Mouse (Mus musculus) heart, embryonic 13.5 days (tissue): ENCODE data around the gene Myt1l. TPM values are rescaled to one million over a fixed set of nuclear protein-coding genes. Genes with fewer than 3 reads are reported as not detected.

Experiments
- ATAC-seq: fragments of 200-750 bp; cut with Nextera tagmentation; 2 replicates; pipeline ENCODE4 v1.8.0; 2017; ENCODE audit warnings: moderate TSS enrichment; ENCODE audit not compliant: insufficient number of reproducible peaks, low FRiP score, low TSS enrichment; ENCODE audit errors: extremely low read depth
- H3K27ac ChIP-seq: fragments of 300-500 bp; sonication (generic); replicated peaks from 2 replicates; pipeline ENCODE4 v1.5.1; 2015; ENCODE audit warnings: moderate library complexity, mild to moderate bottlenecking, inconsistent platforms
- H3K27me3 ChIP-seq: fragments of 300-500 bp; sonication (generic); replicated peaks from 2 replicates; pipeline ENCODE4 v1.6.1; 2015; ENCODE audit warnings: mild to moderate bottlenecking, inconsistent platforms
- H3K36me3 ChIP-seq: fragments of 300-500 bp; sonication (generic); 2 replicates; pipeline ENCODE4 v1.6.1; 2015; ENCODE audit warnings: mild to moderate bottlenecking, inconsistent platforms
- H3K4me1 ChIP-seq: fragments of 300-500 bp; sonication (generic); 2 replicates; pipeline ENCODE4 v1.6.1; 2015; ENCODE audit warnings: inconsistent platforms
- H3K4me2 ChIP-seq: fragments of 300-500 bp; sonication (generic); 2 replicates; pipeline ENCODE4 v1.6.1; 2015; ENCODE audit warnings: inconsistent platforms, mild to moderate bottlenecking, moderate library complexity
- H3K4me3 ChIP-seq: fragments of 300-500 bp; sonication (generic); 2 replicates; pipeline ENCODE4 v1.5.1; 2015; ENCODE audit warnings: moderate library complexity, mild to moderate bottlenecking, inconsistent platforms
- H3K9ac ChIP-seq: fragments of 300-500 bp; sonication (generic); 2 replicates; pipeline ENCODE4 v1.6.1; 2015; ENCODE audit warnings: inconsistent platforms, mild to moderate bottlenecking, moderate library complexity
- H3K9me3 ChIP-seq: fragments of 300-500 bp; sonication (generic); 2 replicates; pipeline ENCODE4 v1.6.1; 2016; ENCODE audit warnings: inconsistent platforms
- WGBS: fragments of 180-500 bp; shearing (Covaris S2); methylation state at CpG from one replicate; pipeline ENCODE4 v1.1.7; 2015; ENCODE audit warnings: mixed read lengths; 5-methylcytosine and 5-hydroxymethylcytosine counted together
- polyA plus RNA-seq: library from polyadenylated mRNA; unstranded; fragments of >200 nt; fragmentation: Nextera tagmentation; extraction: Ambion mirVana; gene quantifications from 2 replicates; pipeline ENCODE4 v1.2.1, GENCODE M21; 2015

Gene Myt1l
- polyA plus RNA-seq, 1 experiment from 2014 or later = 0.25 TPM

DNA sequence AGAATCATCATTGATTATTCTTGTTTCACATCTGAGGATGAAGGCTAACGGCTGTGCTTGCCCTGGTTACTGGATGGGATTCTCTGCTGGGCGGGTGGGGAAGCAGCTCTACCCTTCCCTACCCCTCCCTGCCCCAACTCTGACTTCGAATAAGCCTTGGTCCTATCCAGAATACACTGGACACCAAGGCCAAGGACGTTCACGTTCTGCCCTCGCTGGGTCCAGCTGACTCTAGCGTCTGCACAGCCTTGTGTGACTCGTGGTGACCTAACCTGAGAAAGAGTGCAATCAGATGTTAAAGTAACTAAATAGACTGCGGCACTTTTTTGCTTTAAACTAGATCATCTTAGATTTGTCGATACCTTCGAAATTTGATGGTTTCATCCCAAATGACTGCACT is 393.3 kb downstream of the Myt1l start:
- Histone ChIP-seq H3K4me1 (no peaks in the 10 kb centered on the region), H3K36me3 (no peaks in the 10 kb centered on the region), H3K4me2 (no peak overlapping the region), H3K27me3 (peaks cover 7% of the 10 kb centered on the region; the same call in 1 of the 2 replicates), H3K4me3 (no peak overlapping the region), H3K9me3 (no peaks in the 10 kb centered on the region), H3K27ac (no peak overlapping the region), H3K9ac (no peak overlapping the region)
- WGBS = 76% methylated on average over 11 of the region's 11 CpGs
- no peak for ATAC-seq

GRCm38 (mm10) chr12:29926896-29927295 is 398.7 kb downstream of the Myt1l start:
- Histone ChIP-seq H3K36me3 (no peaks in the 10 kb centered on the region), H3K27me3 (peaks cover 7% of the 10 kb centered on the region; the same call in 1 of the 2 replicates), H3K4me1 (peaks cover 15% of the 10 kb centered on the region), H3K27ac (no peak overlapping the region), H3K4me2 (no peak overlapping the region), H3K9ac (no peak overlapping the region), H3K4me3 (no peak overlapping the region), H3K9me3 (no peaks in the 10 kb centered on the region)
- 37% methylated on average over 3 of the region's 3 CpGs for WGBS
- no peak for ATAC-seq

DNA sequence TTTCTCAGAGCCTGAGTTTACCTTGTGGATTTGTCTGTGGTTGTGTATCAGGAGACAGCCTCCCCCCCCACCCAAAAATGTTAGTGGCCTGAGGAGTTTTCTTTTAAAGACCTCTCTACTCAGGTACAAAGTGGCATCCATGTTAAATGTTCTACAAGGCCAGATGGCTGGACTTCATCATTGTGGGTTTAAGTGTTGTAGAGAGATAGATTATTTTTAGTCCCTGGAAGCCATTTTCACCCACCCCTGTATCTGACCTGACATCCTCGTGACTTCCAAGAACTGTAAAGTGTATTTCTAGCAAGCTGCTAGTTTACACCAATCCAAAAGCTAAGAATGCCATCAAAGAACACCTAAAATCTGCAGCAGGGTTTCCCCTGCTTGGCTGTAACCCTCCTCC is 402.4 kb downstream of the Myt1l start:
- H3K27ac ChIP-seq = 0 out of 2 replicates have a peak overlapping the region, but pooled peaks have one; percentile 21

DNA sequence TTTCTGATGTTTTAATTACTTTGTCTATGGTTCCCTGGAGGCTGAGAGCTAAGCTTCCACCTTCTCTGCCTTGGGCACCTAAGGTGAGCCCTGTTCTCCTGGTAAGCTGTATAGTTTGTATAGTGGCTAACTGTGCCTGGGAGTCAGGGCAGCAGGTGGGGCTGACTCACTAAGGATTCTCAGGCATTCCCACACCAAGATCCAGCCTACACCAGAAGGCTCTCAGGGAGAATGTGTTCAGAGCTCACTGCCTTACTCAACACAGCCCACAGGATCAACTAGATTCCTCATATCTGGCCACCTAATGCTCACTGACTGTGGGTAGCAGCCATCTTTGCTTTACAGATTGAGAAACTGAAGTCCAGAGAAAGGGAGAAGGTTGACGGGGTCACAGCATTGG is 404.8 kb downstream of the Myt1l start:
- WGBS = 100% methylated on average over 1 of the region's 1 CpGs
- Histone ChIP-seq H3K4me1 (peaks cover 36% of the 10 kb centered on the region), H3K4me3 (no peak overlapping the region), H3K27ac (no peak overlapping the region), H3K4me2 (no peak overlapping the region), H3K9me3 (no peaks in the 10 kb centered on the region), H3K27me3 (no peaks in the 10 kb centered on the region), H3K9ac (no peak overlapping the region), H3K36me3 (no peaks in the 10 kb centered on the region)
- ATAC-seq = no peak

More for the DNA sequence above, 402.4 kb downstream of the Myt1l start:
- H3K9me3 ChIP-seq = no peaks in the 10 kb centered on the region
- H3K36me3 ChIP-seq = no peaks in the 10 kb centered on the region
- H3K9ac ChIP-seq = no peak overlapping the region
- no peak for ATAC-seq
- WGBS = 24% methylated on average over 1 of the region's 1 CpGs
- peaks cover 27% of the 10 kb centered on the region for H3K4me1 ChIP-seq
- H3K4me3 ChIP-seq = no peak overlapping the region
- H3K4me2 ChIP-seq = no peak overlapping the region
- 0 out of 2 replicates have a peak, but pooled peaks cover 7% of the 10 kb centered on the region for H3K27me3 ChIP-seq

DNA sequence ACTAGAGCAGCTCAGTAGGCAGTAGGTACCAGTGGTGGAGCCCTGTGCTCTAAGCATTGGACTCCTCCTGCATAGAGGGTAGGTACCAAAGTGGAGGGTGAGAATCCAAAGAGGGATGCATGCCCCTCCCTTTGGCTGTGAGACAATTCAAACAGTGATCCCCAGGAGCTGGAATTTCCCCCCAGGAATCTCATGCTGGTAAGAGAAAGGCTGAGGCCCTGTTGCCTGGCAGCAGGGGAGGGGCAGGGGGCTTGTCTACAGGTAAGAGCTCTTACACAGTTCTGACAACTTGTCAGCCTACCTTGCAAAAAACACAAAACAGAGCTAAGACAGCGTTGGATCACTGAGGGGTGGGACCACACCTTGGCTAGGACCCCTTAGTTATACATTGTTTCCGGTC is 405.3 kb downstream of the Myt1l start:
- ATAC-seq = no peak
- Histone ChIP-seq H3K4me1 (peaks cover 36% of the 10 kb centered on the region), H3K9ac (no peak overlapping the region), H3K4me3 (no peak overlapping the region), H3K9me3 (no peaks in the 10 kb centered on the region), H3K27ac (no peak overlapping the region), H3K36me3 (no peaks in the 10 kb centered on the region), H3K4me2 (no peak overlapping the region), H3K27me3 (no peaks in the 10 kb centered on the region)
- 80% methylated on average over 2 of the region's 2 CpGs for WGBS

- H3K27ac ChIP-seq = no peak overlapping the region
- no peak overlapping the region for H3K9ac ChIP-seq
- no peaks in the 10 kb centered on the region for H3K36me3 ChIP-seq
- H3K4me2 ChIP-seq = no peak overlapping the region
- 65% methylated on average over 8 of the region's 8 CpGs for WGBS
- H3K4me1 ChIP-seq = peaks cover 39% of the 10 kb centered on the region
- H3K4me3 ChIP-seq = no peak overlapping the region
- no peaks in the 10 kb centered on the region for H3K9me3 ChIP-seq
- H3K27me3 ChIP-seq = no peaks in the 10 kb centered on the region
- no peak for ATAC-seq
Measured at GRCm38 (mm10) chr12:29934120-29934581, 406.0 kb downstream of the Myt1l start.

DNA sequence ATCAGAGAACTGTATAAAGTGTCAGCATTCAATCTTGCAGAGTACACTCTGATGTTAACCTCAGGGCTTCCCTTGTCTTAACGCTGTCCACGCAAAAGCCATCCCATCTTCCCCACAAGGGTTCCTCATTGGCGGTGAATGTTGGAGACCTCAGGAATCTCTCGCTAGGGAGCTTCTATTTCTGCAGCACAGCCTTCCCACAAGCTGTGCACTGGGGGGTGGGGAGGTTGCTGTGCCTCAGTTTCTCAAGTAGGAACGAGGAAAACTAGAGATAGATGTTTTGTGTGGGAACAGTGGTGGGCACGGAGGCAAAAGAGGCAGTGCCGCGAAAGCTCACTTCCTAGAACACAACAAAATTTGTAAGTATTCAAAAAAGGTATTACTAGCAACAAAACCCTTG is 409.1 kb downstream of the Myt1l start, which contains the start of gene Pxdn:
Gene Pxdn, plus strand, starts transcription at position 301 of the 400 bp plus-strand sequence.
- Histone ChIP-seq H3K4me3 (peak within 1 kb of the TSS; percentile 88), H3K27me3 (no peaks in the 10 kb centered on the region), H3K27ac (peak within 1 kb of the TSS; percentile 93), H3K36me3 (no peaks in the 10 kb centered on the region), H3K9ac (peak within 1 kb of the TSS; percentile 96), H3K4me2 (peak within 1 kb of the TSS; percentile 85), H3K9me3 (no peaks in the 10 kb centered on the region), H3K4me1 (peaks cover 54% of the 10 kb centered on the region)
- ATAC-seq = no peak
- 39% methylated on average over 8 of the region's 8 CpGs for WGBS

DNA sequence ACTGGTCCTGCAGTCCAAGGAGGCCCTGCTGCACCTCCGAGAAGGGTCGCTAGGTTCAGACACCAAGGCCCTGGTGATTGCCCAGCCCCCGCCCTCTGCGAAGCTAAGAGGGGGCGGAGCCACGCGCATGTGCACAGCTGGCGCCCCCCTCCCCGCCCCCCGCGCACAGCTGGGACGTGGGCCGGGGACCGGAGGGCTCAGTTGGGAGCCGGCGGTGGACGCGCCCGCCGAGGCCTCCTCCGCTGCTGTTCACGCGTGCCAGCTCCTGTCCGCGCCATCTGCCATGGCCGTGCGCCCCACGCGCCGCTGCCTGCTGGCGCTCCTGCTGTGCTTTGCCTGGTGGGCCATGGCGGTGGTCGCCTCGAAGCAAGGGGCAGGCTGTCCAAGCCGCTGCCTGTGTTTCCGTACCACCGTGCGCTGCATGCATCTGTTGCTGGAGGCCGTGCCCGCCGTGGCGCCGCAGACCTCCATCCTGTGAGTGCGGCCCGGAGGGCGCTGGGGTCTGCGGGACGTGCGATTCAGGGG is 409.7 kb downstream of the Myt1l start:
- peak; percentile 73 for ATAC-seq
- no peaks in the 10 kb centered on the region for H3K9me3 ChIP-seq
- H3K27me3 ChIP-seq = no peaks in the 10 kb centered on the region
- H3K36me3 ChIP-seq = no peaks in the 10 kb centered on the region
- H3K4me3 ChIP-seq = peak overlapping the region; percentile 88
- peak overlapping the region; percentile 85 for H3K4me2 ChIP-seq
- peaks cover 56% of the 10 kb centered on the region for H3K4me1 ChIP-seq
- peak overlapping the region; percentile 96 for H3K9ac ChIP-seq
- peak overlapping the region; percentile 93 for H3K27ac ChIP-seq
- under 1% methylated on average over 42 of the region's 49 CpGs for whole genome bisulfite sequencing

DNA sequence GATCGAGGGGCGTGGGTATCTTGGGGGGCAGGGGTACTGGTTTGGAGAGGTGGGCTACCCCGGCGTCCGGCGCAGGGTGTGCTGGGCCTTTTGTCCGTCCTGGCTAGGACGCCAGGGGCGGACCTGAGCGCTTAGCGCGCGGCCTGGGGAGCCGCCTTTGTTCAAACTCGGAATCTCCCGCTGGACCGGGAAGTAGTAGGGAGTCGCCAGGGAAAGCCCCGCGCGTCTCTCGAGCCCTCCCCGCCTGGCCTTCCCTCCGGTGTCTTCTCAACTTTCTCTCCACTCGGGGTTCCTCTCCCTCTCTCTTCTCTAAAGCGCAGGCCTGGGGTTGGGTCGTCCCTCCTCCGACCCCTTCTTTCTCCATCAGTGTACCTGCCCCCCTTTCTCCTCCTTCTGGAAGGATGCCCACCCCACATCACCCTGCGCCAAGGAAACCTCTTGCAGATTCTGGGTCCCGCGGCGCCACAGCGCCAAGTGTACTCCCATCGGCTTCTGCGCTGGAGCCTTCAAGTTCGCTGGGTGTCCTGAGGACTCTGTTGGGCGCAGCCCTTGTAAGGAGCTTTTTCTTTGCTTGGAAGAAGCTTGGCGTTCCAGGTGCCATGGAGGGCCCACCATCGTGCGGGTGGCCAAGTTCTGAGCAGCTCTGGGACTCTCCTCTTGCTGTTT is 410.3 kb downstream of the Myt1l start:
- no peaks in the 10 kb centered on the region for H3K36me3 ChIP-seq
- ATAC-seq = peak; percentile 57; the same call in 1 of the 2 replicates
- no peaks in the 10 kb centered on the region for H3K27me3 ChIP-seq
- peak overlapping the region; percentile 96 for H3K9ac ChIP-seq
- H3K27ac ChIP-seq = peak overlapping the region; percentile 93
- H3K4me3 ChIP-seq = peak overlapping the region; percentile 88
- peaks cover 57% of the 10 kb centered on the region for H3K4me1 ChIP-seq
- H3K9me3 ChIP-seq = no peaks in the 10 kb centered on the region
- peak overlapping the region; percentile 85 for H3K4me2 ChIP-seq
- under 1% methylated on average over 40 of the region's 40 CpGs for WGBS

DNA sequence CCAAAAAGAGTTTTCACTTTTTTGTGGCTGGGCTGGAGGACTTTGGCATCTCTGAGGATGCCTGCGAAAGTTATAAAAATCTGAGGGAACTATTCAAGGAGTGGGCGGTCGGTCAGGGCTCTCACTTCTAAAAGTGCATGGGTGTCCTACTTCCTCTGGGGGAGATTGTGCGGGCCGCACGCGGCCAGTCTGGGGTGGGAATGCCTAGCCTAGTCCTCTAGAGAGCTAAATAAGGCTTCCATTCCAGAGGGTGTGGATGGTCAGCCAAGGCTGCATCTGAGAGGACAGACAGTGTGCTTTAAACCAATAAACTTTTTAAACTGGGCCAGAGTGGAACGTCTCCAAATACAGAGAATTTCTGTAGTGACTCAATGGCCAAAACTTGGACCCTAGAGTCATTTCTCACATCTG is 411.1 kb downstream of the Myt1l start:
- Histone ChIP-seq H3K4me2 (peak overlapping the region; percentile 85), H3K36me3 (no peaks in the 10 kb centered on the region), H3K9ac (peak overlapping the region; percentile 96), H3K27ac (peak overlapping the region; percentile 93), H3K4me3 (peak overlapping the region; percentile 88), H3K9me3 (no peaks in the 10 kb centered on the region), H3K27me3 (no peaks in the 10 kb centered on the region), H3K4me1 (peaks cover 59% of the 10 kb centered on the region)
- 18% methylated on average over 8 of the region's 8 CpGs for WGBS
- no peak for ATAC-seq

GRCm38 (mm10) chr12:29942435-29942834 is 414.3 kb downstream of the Myt1l start:
- H3K4me1 ChIP-seq = peaks cover 73% of the 10 kb centered on the region
- no peak overlapping the region for H3K4me2 ChIP-seq
- H3K4me3 ChIP-seq = no peak overlapping the region
- no peak overlapping the region for H3K9ac ChIP-seq
- H3K36me3 ChIP-seq = no peaks in the 10 kb centered on the region
- ATAC-seq = no peak
- H3K27me3 ChIP-seq = no peaks in the 10 kb centered on the region
- 65% methylated on average over 2 of the region's 2 CpGs for WGBS
- no peak overlapping the region for H3K27ac ChIP-seq
- no peaks in the 10 kb centered on the region for H3K9me3 ChIP-seq

DNA sequence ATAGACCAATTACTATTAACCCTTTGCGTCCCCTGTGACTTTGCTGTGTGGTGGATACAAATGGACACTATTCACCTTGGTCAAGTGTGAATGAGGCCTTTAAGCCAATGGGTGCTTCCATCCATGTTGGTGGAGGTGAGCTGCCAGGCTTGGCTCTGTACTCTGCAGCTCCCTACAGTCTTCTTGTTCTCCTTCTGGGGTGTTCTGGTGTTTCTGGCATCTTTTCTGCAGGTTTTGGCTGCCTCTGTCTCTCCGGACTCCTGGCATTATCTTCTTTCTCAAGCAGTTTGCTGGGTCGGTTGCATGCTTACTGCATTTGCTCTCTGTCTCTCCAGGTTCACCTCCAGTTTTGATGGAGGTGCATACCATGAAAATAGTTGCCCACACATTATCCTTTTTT is 416.5 kb downstream of the Myt1l start:
- no peak overlapping the region for H3K4me2 ChIP-seq
- no peaks in the 10 kb centered on the region for H3K27me3 ChIP-seq
- H3K9me3 ChIP-seq = no peaks in the 10 kb centered on the region
- no peak for ATAC-seq
- no peak overlapping the region for H3K27ac ChIP-seq
- no peak overlapping the region for H3K4me3 ChIP-seq
- H3K9ac ChIP-seq = no peak overlapping the region
- 68% methylated on average over 3 of the region's 3 CpGs for WGBS
- no peaks in the 10 kb centered on the region; the same call in 1 of the 2 replicates for H3K36me3 ChIP-seq
- peaks cover 83% of the 10 kb centered on the region for H3K4me1 ChIP-seq
